Mouse (Mus musculus) hindbrain, embryonic 10.5 days (tissue): ENCODE results near the gene Dll3. TPM values are rescaled to one million over a fixed set of nuclear protein-coding genes. Genes with fewer than 3 reads are reported as not detected.

ENCODE experiments used
- DNase-seq: peaks from one replicate; pipeline ENCODE4 v3.0.0-alpha.2; 2017; ENCODE audit warnings: low spot score
- H3K27ac ChIP-seq: fragments of 300-500 bp; sonication (generic); 2 replicates; pipeline ENCODE4 v1.5.1; 2016; ENCODE audit warnings: mild to moderate bottlenecking, moderate library complexity
- H3K27me3 ChIP-seq: fragments of 300-500 bp; sonication (generic); 2 replicates; pipeline ENCODE4 v1.6.1; 2016; ENCODE audit warnings: mild to moderate bottlenecking; ENCODE audit not compliant: poor library complexity, insufficient read depth, severe bottlenecking
- H3K36me3 ChIP-seq: fragments of 300-500 bp; sonication (generic); 2 replicates; pipeline ENCODE4 v1.6.1; 2016; ENCODE audit warnings: mild to moderate bottlenecking, moderate library complexity
- H3K4me1 ChIP-seq: fragments of 300-500 bp; sonication (generic); replicated peaks from 2 replicates; pipeline ENCODE4 v1.6.1; 2016; ENCODE audit warnings: mild to moderate bottlenecking
- H3K4me3 ChIP-seq: fragments of 300-500 bp; sonication (generic); 2 replicates; pipeline ENCODE4 v1.5.1; 2016; ENCODE audit warnings: mild to moderate bottlenecking, moderate library complexity
- H3K9me3 ChIP-seq: fragments of 300-500 bp; sonication (generic); 2 replicates; pipeline ENCODE4 v1.6.1; 2016; ENCODE audit warnings: mild to moderate bottlenecking, moderate library complexity
- WGBS: fragments of 180-500 bp; shearing (Covaris S2); methylation state at CpG from one replicate; pipeline ENCODE4 v1.1.7; 2016; 5-methylcytosine and 5-hydroxymethylcytosine counted together
- polyA plus RNA-seq: library from polyadenylated mRNA; unstranded; fragments of >200 nt; fragmentation: Nextera tagmentation; extraction: Ambion mirVana; gene quantifications from 2 replicates; pipeline ENCODE4 v1.2.1, GENCODE M21; 2016

Dll3 gene
- 50.2 and 88.5 TPM in 2 replicates for polyA plus RNA-seq

GRCm38 (mm10) chr7:28301616-28302433, at the start of gene Dll3:
TSS of gene Dll3 (minus strand) at chr7:28302238.
- peak within 1 kb of the TSS; percentile 91 for H3K27ac ChIP-seq
- peak; percentile 83 for DNase-seq
- peaks cover 38% of the 10 kb centered on the region for H3K36me3 ChIP-seq
- under 1% methylated on average over 30 of the region's 30 CpGs for WGBS
- H3K9me3 ChIP-seq = no peaks in the 10 kb centered on the region
- H3K27me3 ChIP-seq = peaks cover 58% of the 10 kb centered on the region
- peak within 1 kb of the TSS; percentile 61 for H3K4me3 ChIP-seq
- peaks cover 52% of the 10 kb centered on the region for H3K4me1 ChIP-seq

GRCm38 (mm10) chr7:28351676-28352191, 49.7 kb upstream of the Dll3 start:
- Histone ChIP-seq H3K9me3 (no peaks in the 10 kb centered on the region), H3K36me3 (peaks cover 41% of the 10 kb centered on the region), H3K27ac (peak overlapping the region; percentile 94), H3K4me1 (peaks cover 30% of the 10 kb centered on the region), H3K27me3 (no peaks in the 10 kb centered on the region), H3K4me3 (peak overlapping the region; percentile 94)
- no peak for DNase-seq
- WGBS = 53% methylated on average over 4 of the region's 4 CpGs

GRCm38 (mm10) chr7:28350155-28350883, 48.3 kb upstream of the Dll3 start, which contains the start of gene Rps16:
TSS of gene Rps16 (plus strand) at chr7:28350652.
- no peaks in the 10 kb centered on the region for H3K27me3 ChIP-seq
- DNase-seq = peak; percentile 99
- peak within 1 kb of the TSS; percentile 94 for H3K27ac ChIP-seq
- H3K9me3 ChIP-seq = no peaks in the 10 kb centered on the region
- peak within 1 kb of the TSS; percentile 94 for H3K4me3 ChIP-seq
- under 1% methylated on average over 50 of the region's 50 CpGs for WGBS
- peaks cover 26% of the 10 kb centered on the region for H3K4me1 ChIP-seq
- peaks cover 38% of the 10 kb centered on the region for H3K36me3 ChIP-seq

- Histone ChIP-seq H3K27me3 (no peaks in the 10 kb centered on the region), H3K9me3 (no peaks in the 10 kb centered on the region), H3K4me1 (peaks cover 26% of the 10 kb centered on the region), H3K27ac (0 out of 2 replicates have a peak overlapping the region, but pooled peaks have one; percentile 30), H3K4me3 (no peak overlapping the region), H3K36me3 (peaks cover 21% of the 10 kb centered on the region)
- DNase-seq = no peak
- WGBS = 87% methylated on average over 7 of the region's 7 CpGs
Measured at GRCm38 (mm10) chr7:28348601-28349000, 46.6 kb upstream of the Dll3 start.

GRCm38 (mm10) chr7:28347746-28348145, 45.7 kb upstream of the Dll3 start:
- no peak for DNase-seq
- peaks cover 13% of the 10 kb centered on the region for H3K36me3 ChIP-seq
- H3K27me3 ChIP-seq = no peaks in the 10 kb centered on the region
- H3K4me1 ChIP-seq = peaks cover 26% of the 10 kb centered on the region
- H3K27ac ChIP-seq = no peak overlapping the region
- 82% methylated on average over 3 of the region's 3 CpGs for WGBS
- no peak overlapping the region for H3K4me3 ChIP-seq
- no peaks in the 10 kb centered on the region for H3K9me3 ChIP-seq

- Histone ChIP-seq H3K4me1 (peaks cover 15% of the 10 kb centered on the region), H3K27ac (no peak overlapping the region), H3K9me3 (no peaks in the 10 kb centered on the region), H3K27me3 (no peaks in the 10 kb centered on the region), H3K36me3 (no peaks in the 10 kb centered on the region), H3K4me3 (no peak overlapping the region)
- WGBS = 6% methylated on average over 4 of the region's 4 CpGs
- peak; percentile 85 for DNase-seq
Measured at GRCm38 (mm10) chr7:28344637-28345036, 42.6 kb upstream of the Dll3 start.

GRCm38 (mm10) chr7:28341381-28341780, 39.3 kb upstream of the Dll3 start:
- Histone ChIP-seq H3K4me3 (no peak overlapping the region), H3K27me3 (no peaks in the 10 kb centered on the region), H3K27ac (no peak overlapping the region), H3K4me1 (peaks cover 21% of the 10 kb centered on the region), H3K36me3 (peaks cover 7% of the 10 kb centered on the region; the same call in 1 of the 2 replicates), H3K9me3 (no peaks in the 10 kb centered on the region)
- 52% methylated on average over 7 of the region's 7 CpGs for WGBS
- no peak for DNase-seq

GRCm38 (mm10) chr7:28339213-28339917, 37.3 kb upstream of the Dll3 start:
- Histone ChIP-seq H3K4me3 (peak overlapping the region; percentile 97), H3K36me3 (peaks cover 27% of the 10 kb centered on the region), H3K27me3 (no peaks in the 10 kb centered on the region), H3K4me1 (peaks cover 21% of the 10 kb centered on the region), H3K27ac (peak overlapping the region; percentile 95), H3K9me3 (no peaks in the 10 kb centered on the region)
- WGBS = 79% methylated on average over 19 of the region's 19 CpGs
- peak; percentile 41 for DNase-seq

DNA sequence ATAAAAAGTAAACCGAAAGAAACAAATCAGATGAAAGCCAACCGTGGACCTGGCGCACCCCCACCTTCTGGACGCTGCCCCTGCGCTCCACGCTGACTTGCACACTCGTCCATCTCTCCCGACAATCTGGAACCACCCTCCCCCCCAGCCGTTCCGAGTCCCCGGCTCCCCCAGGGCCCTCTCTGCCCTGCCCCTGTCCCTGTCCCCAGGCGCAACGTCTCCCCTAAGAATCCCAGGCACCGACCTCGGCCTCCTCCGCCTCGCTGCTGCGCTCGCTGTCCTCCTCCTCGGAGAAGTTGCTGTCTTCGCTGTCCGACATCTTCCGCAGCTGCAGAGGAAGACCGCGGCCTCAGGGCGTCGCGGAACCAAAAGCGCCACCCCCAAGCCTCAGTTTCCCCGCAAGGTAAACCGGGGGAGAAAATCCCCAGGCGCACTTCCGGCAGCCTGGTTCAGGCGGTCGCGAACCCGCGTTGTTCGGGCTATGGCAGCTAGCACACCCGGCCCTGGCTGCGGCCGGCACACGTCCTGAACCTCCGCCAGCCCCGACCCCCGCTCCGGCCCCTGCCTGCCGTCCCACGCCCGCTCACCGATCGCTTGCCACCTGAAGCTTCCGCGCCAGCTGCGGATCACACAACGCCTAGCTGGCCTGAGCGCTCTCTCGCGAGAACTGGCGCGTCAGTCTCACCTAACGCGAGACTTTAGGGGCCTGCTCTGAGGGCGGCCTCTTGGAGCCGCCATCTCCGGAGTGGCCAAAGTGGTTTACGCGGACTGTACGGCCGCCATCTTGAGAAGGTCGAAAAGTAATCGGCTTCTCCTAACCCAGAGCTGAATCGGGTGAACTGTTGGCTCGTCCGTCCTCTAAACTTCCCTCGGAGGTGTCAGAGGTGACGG, 36.3 kb upstream of the Dll3 start, which contains the start of gene Supt5:
Gene Supt5, minus strand, starts transcription at position 639 of the 891 bp plus-strand sequence.
- Histone ChIP-seq H3K9me3 (no peaks in the 10 kb centered on the region), H3K27ac (peak within 1 kb of the TSS; percentile 95), H3K4me3 (peak within 1 kb of the TSS; percentile 97), H3K4me1 (peaks cover 21% of the 10 kb centered on the region), H3K36me3 (peaks cover 33% of the 10 kb centered on the region), H3K27me3 (no peaks in the 10 kb centered on the region)
- WGBS = under 1% methylated on average over 77 of the region's 77 CpGs
- DNase-seq = peak; percentile 98

GRCm38 (mm10) chr7:28335471-28335870, 33.4 kb upstream of the Dll3 start:
- H3K4me3 ChIP-seq = no peak overlapping the region
- DNase-seq = no peak
- peaks cover 11% of the 10 kb centered on the region for H3K4me1 ChIP-seq
- no peaks in the 10 kb centered on the region for H3K27me3 ChIP-seq
- 90% methylated on average over 2 of the region's 2 CpGs for WGBS
- H3K27ac ChIP-seq = no peak overlapping the region
- H3K36me3 ChIP-seq = peaks cover 61% of the 10 kb centered on the region
- no peaks in the 10 kb centered on the region for H3K9me3 ChIP-seq

GRCm38 (mm10) chr7:28334534-28334933, 32.5 kb upstream of the Dll3 start:
- H3K4me1 ChIP-seq = peaks cover 11% of the 10 kb centered on the region
- DNase-seq = no peak
- H3K27ac ChIP-seq = no peak overlapping the region
- H3K27me3 ChIP-seq = no peaks in the 10 kb centered on the region
- no peak overlapping the region for H3K4me3 ChIP-seq
- peaks cover 70% of the 10 kb centered on the region for H3K36me3 ChIP-seq
- H3K9me3 ChIP-seq = no peaks in the 10 kb centered on the region
- 95% methylated on average over 4 of the region's 4 CpGs for WGBS
